Mouse (Mus musculus): ENCODE measurements around the gene Gpat2.

Gene Gpat2

GRCm38 (mm10) chr2:127424977-127425376 is at the start of gene Gpat2:
Gpat2 (plus strand) TSS chr2:127425199.
- no peak for DNase-seq

- peak; percentile 51 for DNase-seq
Measured at GRCm38 (mm10) chr2:127375759-127376341, 49.1 kb upstream of the Gpat2 start.

- DNase-seq: no peak
Measured at GRCm38 (mm10) chr2:127376423-127377051, 48.5 kb upstream of the Gpat2 start.

GRCm38 (mm10) chr2:127377942-127378610 is 46.9 kb upstream of the Gpat2 start:
- no peak for DNase-seq

- DNase-seq: no peak
Measured at GRCm38 (mm10) chr2:127378611-127378990, 46.4 kb upstream of the Gpat2 start.

GRCm38 (mm10) chr2:127379250-127379649 is 45.7 kb upstream of the Gpat2 start:
- DNase-seq: no peak

- no peak for DNase-seq
Measured at GRCm38 (mm10) chr2:127383881-127384280, 41.1 kb upstream of the Gpat2 start.

GRCm38 (mm10) chr2:127387521-127387920 is 37.5 kb upstream of the Gpat2 start:
- DNase-seq: no peak

- no peak for DNase-seq
Measured at GRCm38 (mm10) chr2:127390352-127390751, 34.6 kb upstream of the Gpat2 start.

- no peak for DNase-seq
Measured at GRCm38 (mm10) chr2:127390846-127391245, 34.2 kb upstream of the Gpat2 start.

GRCm38 (mm10) chr2:127391323-127391722 is 33.7 kb upstream of the Gpat2 start:
- no peak for DNase-seq

- DNase-seq: no peak
Measured at GRCm38 (mm10) chr2:127394606-127395161, 30.3 kb upstream of the Gpat2 start.

GRCm38 (mm10) chr2:127398738-127399137 is 26.3 kb upstream of the Gpat2 start:
- DNase-seq: no peak

- no peak for DNase-seq
Measured at GRCm38 (mm10) chr2:127411126-127411525, 13.9 kb upstream of the Gpat2 start.

- no peak for DNase-seq
Measured at GRCm38 (mm10) chr2:127415806-127416205, 9.2 kb upstream of the Gpat2 start.

- DNase-seq: no peak
Measured at GRCm38 (mm10) chr2:127416706-127417105, 8.3 kb upstream of the Gpat2 start.

- DNase-seq: no peak
Measured at GRCm38 (mm10) chr2:127418266-127418970, 6.6 kb upstream of the Gpat2 start.

- peak; percentile 18 for DNase-seq
Measured at GRCm38 (mm10) chr2:127430238-127430637, 5.2 kb downstream of the Gpat2 start.

- DNase-seq: no peak
Measured at GRCm38 (mm10) chr2:127433487-127434295, 8.7 kb downstream of the Gpat2 start.

- DNase-seq: peak; percentile 49
Measured at GRCm38 (mm10) chr2:127435135-127435534, 10.1 kb downstream of the Gpat2 start.

- DNase-seq: no peak
Measured at GRCm38 (mm10) chr2:127435554-127435953, 10.6 kb downstream of the Gpat2 start.

- DNase-seq: no peak
Measured at GRCm38 (mm10) chr2:127437697-127438096, 12.7 kb downstream of the Gpat2 start.
